Mouse (Mus musculus) embryo, embryonic 11 days (tissue): ENCODE measurements around the gene Lrrk1.

ENCODE experiments used
- DNase-seq: peaks from one replicate; pipeline ENCODE4 v3.0.0-alpha.2; 2015

The Lrrk1 gene

DNA sequence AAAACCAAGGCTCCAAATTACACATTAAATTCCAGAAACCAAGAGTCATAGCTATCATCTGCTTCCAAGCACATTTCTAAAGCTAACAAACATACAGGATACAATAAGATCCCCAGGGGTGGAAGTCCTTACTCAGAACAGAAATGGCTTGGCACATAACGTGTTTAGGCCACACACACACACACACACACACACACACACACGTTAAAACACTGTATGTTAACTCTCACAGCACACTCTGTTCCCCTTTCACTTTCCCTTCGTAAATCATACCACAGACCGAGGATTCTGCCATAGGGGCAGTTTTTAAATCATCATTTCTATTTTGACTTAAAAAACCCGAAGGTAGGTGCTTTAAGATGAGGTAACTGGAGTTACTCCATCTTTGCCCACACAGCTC lies 3.9 kb downstream of the Lrrk1 start:
- DNase-seq = no peak

DNA sequence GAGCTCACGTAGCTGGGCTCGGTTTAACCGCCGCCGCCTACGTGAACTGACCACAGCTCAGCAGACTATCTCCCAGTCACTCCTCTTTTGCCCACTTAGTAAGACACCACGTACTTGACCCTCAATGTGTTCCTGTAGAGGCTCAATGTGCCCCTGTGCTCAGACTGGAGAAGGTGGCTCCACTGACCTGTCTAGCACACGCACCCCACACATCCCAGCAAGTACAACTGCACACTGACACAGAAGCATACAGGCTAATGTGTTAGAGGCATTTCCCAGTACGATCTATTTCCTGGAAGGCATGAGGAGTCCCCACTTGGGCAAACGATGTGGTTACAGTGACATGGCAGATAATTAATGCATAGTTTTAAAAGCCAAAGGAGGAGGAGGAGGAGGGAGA lies 11.6 kb downstream of the Lrrk1 start:
- DNase-seq = no peak

DNA sequence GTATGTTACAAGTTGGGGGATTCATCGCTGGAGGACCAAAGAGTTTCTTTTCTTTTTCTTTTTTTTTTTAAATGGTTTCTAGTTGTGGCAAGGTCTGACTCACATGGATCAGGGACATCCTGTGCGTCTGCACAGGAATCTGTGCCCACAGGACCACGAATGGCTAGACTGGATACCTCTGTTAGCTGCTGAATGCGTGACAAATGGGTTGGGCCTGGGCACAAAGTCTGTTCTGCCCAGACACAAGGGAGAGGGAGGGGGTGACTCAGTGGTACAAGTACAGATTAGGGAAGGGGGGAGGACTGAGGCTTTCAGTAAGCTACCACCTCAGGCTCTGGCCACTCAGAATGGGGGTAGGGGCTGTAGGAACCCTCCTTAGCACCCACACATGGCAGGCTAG lies 12.4 kb downstream of the Lrrk1 start:
- no peak for DNase-seq

- no peak for DNase-seq
Measured at GRCm38 (mm10) chr7:66373391-66373790, 14.8 kb downstream of the Lrrk1 start.

DNA sequence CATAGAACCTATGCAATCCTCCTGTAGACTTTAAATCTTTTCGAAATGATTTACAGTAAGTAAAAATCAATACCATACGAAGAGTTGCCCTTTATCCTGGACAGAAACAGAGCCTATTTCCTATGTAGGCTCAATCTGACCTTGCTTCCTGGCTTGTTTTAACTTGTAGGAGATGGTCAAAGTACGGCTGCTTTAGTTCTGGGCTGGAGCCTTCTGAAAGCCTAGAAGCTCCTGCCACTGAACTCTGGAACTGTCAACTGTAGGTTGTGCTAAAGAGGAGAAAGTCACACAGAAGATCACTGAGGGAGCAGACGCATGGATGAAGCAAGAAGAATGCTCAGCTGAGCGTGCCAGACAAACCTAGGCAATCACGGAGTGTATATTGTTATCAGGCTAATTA lies 17.2 kb downstream of the Lrrk1 start:
- DNase-seq = no peak

- DNase-seq = no peak
Measured at GRCm38 (mm10) chr7:66369934-66370445, 18.2 kb downstream of the Lrrk1 start.

- no peak for DNase-seq
Measured at GRCm38 (mm10) chr7:66369071-66369933, 18.8 kb downstream of the Lrrk1 start.

DNA sequence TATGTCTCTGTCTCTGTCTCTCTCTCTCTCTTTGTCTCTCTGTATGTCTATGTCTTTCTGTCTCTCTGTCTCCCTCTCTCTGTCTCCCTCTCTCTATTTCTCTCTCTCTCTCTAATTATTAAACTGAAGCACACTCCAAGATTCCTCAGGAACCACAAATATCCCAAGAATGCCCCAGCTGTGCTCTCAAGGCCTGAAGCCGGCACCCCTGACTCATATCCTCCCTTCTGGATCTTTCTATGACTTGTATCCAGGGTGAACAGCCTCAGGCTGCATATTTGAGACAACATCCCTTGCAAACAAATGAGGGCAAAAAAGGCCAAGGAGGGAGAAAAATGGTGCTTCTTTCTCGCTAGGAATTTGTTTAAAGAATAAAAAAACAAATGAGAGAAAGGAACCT lies 22.2 kb downstream of the Lrrk1 start, which contains the start of gene Gm10974:
Gm10974 (plus strand) TSS at position 2 of the 400 bp plus-strand sequence.
- DNase-seq = peak; percentile 16

DNA sequence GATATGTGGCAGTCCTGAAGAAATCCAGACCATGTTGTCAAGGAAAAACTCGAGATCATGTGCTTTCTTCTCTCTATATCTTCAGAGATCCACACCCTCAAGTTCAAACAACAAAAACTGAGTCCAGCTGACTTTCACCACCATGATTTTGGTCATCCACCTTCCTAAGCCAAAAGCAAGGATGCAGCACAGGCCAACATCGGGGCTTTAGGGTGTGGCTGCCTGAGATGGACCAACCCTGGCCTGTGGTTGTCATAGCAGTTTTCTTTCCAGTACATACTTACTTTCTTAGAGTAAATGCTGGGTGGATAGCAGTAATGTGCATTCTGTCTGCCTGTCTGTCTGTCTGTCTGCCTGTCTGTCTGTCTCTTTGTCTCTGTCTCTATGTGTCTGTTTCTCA lies 22.7 kb downstream of the Lrrk1 start:
- no peak for DNase-seq

- no peak for DNase-seq
Measured at GRCm38 (mm10) chr7:66364491-66364890, 23.7 kb downstream of the Lrrk1 start.

- no peak for DNase-seq
Measured at GRCm38 (mm10) chr7:66359044-66359443, 29.1 kb downstream of the Lrrk1 start.

DNA sequence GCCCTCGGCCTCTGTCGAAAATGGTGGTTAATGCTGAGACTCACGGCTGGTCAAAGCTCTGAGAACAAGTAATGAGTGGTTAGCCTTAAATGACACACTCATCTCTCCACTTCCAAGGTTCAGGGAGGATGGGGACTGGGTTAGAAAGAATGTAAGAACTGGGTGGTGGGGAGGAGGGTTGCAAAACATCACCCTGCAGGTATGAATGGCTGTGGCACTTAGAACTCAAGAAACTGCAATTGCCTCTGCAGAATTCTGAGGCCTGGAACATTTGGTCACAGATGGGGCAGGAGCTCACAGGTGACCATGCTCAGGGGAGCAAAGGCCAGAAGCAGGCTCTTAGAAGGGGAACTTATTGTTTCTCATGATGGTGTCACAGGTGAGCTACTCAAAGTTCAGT lies 29.7 kb downstream of the Lrrk1 start:
- no peak for DNase-seq

DNA sequence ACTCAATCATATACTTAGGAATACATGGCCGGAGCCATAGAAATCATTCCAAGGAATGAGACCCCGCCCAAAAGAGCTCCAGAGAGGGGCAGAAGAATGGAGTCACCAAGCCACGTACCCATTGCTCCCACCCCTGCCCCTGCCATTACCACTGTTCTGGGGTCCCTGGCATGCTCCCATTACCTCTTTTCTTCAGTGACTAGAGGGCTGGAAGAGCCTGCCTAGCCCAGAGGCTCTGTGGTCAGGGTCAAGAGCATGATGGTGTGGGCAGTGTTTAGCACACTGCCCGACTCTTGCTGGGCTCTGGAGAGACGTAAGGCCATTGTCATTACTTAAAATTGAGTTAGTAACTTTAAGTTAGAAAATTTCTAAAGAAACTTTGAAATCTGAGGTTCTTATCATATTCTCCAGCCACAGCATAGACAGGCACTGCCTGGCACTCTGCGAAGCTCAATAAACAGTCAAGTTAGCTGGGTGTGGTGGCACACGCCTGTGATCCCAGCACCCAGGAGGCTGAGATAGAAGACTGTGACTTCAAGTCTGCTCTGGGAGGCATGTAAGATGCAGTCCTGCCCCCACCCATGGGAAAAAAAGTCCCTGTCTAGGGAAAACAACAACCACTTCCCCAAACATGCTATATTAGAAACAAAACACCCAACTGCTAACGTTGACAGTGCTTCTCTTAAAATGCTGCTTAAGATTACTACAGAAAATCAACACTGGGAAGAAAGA lies 32.2 kb downstream of the Lrrk1 start:
- DNase-seq = no peak

DNA sequence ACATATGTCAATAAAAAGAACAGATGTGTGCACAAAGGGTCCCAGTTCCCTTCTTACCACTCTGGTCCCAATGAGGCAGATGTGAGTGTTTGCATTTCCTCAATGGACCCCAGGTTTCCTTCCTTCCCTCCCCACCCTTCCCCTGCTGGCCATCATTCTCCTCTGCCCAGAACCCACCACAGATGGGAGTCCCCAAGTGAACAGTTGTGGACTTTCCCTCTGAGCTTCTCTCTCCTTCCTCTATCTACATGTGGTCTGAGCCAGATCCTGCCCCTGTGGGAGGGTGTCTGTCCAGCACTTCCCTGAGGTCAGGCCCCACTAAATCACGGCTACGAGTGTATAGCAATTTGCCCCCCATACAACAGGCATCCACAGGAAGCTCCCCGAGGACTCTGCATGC lies 33.2 kb downstream of the Lrrk1 start:
- no peak for DNase-seq

GRCm38 (mm10) chr7:66351074-66351473 lies 37.1 kb downstream of the Lrrk1 start:
- DNase-seq = no peak

DNA sequence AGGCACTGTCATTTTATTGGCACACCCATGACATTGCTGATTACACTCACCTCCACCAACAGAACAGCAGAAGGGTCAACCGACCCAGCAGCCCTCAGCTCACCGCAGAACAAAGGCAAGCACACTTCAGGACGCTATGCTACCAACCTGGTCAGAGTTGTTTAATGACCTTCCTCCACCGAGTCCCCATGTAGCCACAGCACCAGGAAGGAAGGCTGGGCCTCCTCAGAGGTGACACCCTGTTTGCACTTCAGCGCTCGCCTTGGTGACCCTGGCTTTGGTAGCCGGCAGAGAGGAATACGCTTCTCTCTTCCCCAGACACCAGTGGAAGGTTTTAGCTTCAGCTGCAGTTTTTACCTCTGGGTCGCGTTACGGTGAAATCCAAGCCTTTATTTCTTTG lies 38.5 kb downstream of the Lrrk1 start:
- DNase-seq = no peak

GRCm38 (mm10) chr7:66348588-66348987 lies 39.6 kb downstream of the Lrrk1 start:
- DNase-seq = no peak

GRCm38 (mm10) chr7:66346959-66347663 lies 41.0 kb downstream of the Lrrk1 start:
- DNase-seq = peak; percentile 30

GRCm38 (mm10) chr7:66343307-66343706 lies 44.8 kb downstream of the Lrrk1 start:
- DNase-seq = no peak

GRCm38 (mm10) chr7:66342831-66343230 lies 45.3 kb downstream of the Lrrk1 start:
- no peak for DNase-seq

- DNase-seq = peak; percentile 49
Measured at GRCm38 (mm10) chr7:66342323-66342722, 45.8 kb downstream of the Lrrk1 start.

DNA sequence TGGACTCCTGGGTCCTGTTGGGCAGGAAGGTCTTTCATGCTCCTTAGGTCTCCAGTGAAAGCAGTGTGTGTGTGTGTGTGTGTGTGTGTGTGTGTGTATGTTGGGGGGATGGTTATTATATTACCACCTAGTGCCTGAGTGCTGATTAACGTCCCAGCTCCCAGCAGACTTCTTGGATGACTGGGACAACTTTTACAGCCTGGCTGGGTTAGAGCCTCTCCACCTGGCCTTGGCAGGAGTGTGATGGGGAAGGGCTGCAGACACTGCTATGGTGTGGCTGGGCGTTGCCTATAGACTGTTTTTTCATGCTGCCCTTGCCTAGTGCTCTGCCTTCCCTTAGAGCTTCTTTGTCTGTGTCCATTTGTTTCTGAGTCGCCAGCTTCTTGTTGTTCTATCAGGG lies 48.1 kb downstream of the Lrrk1 start:
- no peak for DNase-seq

GRCm38 (mm10) chr7:66339625-66340024 lies 48.5 kb downstream of the Lrrk1 start:
- DNase-seq = no peak
